Mouse (Mus musculus) megakaryocyte-erythroid progenitor cell, adult 5-6 weeks (primary cell): ENCODE results near the gene Isoc2a. TPM values are rescaled to one million over a fixed set of nuclear protein-coding genes. Genes with fewer than 3 reads are reported as not detected.
A peak's percentile ranks its signal among the peaks of the same experiment; 100 is the strongest.
"Not testable (repeated sequence)": the region's sequence is repeated elsewhere in the genome, so short reads cannot be mapped to it uniquely, and the experiment has no call there.

Experiments
- ATAC-seq: replicated peaks from 2 replicates; pipeline ENCODE4 v1.8.0; 2016; ENCODE audit warnings: mild to moderate bottlenecking, inconsistent platforms; ENCODE audit not compliant: severe bottlenecking, poor library complexity, low FRiP score, low TSS enrichment
- total RNA-seq, 2 experiments: library from RNA; stranded (forward) in 1 of 2; stranded (reverse) in 1 of 2; fragments of 200-1000, 215-1000 nt in 1 of 2; fragments of >200 nt in 1 of 2; fragmentation: Nextera tagmentation in 1 of 2; gene quantifications; 2 replicates each; pipeline ENCODE4 v1.2.3; 2014 to 2017

Gene Isoc2a
- total RNA-seq, 2 experiments from 2014 or later, result 7.9 to 13.2 TPM

- ATAC-seq, result no peak
Observed at GRCm38 (mm10) chr7:4863541-4864080, 13.3 kb upstream of the Isoc2a start.

- no peak for ATAC-seq
Observed at GRCm38 (mm10) chr7:4864130-4864845, 12.7 kb upstream of the Isoc2a start.

- ATAC-seq, result 0 out of 2 replicates have a peak, but pooled peaks have one; percentile 39
Observed at GRCm38 (mm10) chr7:4865090-4865489, 11.9 kb upstream of the Isoc2a start.

GRCm38 (mm10) chr7:4865579-4866493, 11.1 kb upstream of the Isoc2a start:
- peak; percentile 99 for ATAC-seq

- ATAC-seq, result no peak
Observed at GRCm38 (mm10) chr7:4866631-4867180, 10.2 kb upstream of the Isoc2a start.

GRCm38 (mm10) chr7:4870133-4870532, 6.8 kb upstream of the Isoc2a start, which contains the start of gene Isoc2b:
TSS of gene Isoc2b (minus strand) at chr7:4870258.
- ATAC-seq, result no peak

GRCm38 (mm10) chr7:4877226-4877625, 273 bp downstream of the Isoc2a start:
- ATAC-seq, result peak; percentile 19

- peak; percentile 49; the same call in 1 of the 2 replicates for ATAC-seq
Observed at GRCm38 (mm10) chr7:4878186-4878585, 1.2 kb downstream of the Isoc2a start.

- ATAC-seq, result not testable (repeated sequence)
Observed at GRCm38 (mm10) chr7:4879036-4879435, 2.1 kb downstream of the Isoc2a start.

GRCm38 (mm10) chr7:4886680-4887079, 9.7 kb downstream of the Isoc2a start:
- no peak for ATAC-seq

- ATAC-seq, result no peak
Observed at GRCm38 (mm10) chr7:4895186-4895585, 18.2 kb downstream of the Isoc2a start.

- ATAC-seq, result peak; percentile 16; the same call in 1 of the 2 replicates
Observed at GRCm38 (mm10) chr7:4898851-4899648, 22.1 kb downstream of the Isoc2a start.

GRCm38 (mm10) chr7:4899649-4900522, 22.9 kb downstream of the Isoc2a start:
- peak; percentile 79 for ATAC-seq

GRCm38 (mm10) chr7:4900523-4900851, 23.5 kb downstream of the Isoc2a start:
- ATAC-seq, result no peak

GRCm38 (mm10) chr7:4901171-4901570, 24.2 kb downstream of the Isoc2a start:
- peak; percentile 51; the same call in 1 of the 2 replicates for ATAC-seq

GRCm38 (mm10) chr7:4902404-4902803, 25.5 kb downstream of the Isoc2a start:
- no peak for ATAC-seq

GRCm38 (mm10) chr7:4906466-4906950, 29.6 kb downstream of the Isoc2a start, which contains the start of gene Gm36210:
TSS of gene Gm36210 (minus strand) at chr7:4906516.
- ATAC-seq, result no peak

GRCm38 (mm10) chr7:4911561-4911960, 34.6 kb downstream of the Isoc2a start:
- no peak for ATAC-seq
